Mouse (Mus musculus): Measurements from ENCODE around the gene 1700028K03Rik.
A peak's percentile ranks its signal among the peaks of the same experiment; 100 is the strongest.

Gene 1700028K03Rik

GRCm38 (mm10) chr5:107541696-107542095 lies 7.2 kb downstream of the 1700028K03Rik start:
- DNase-seq (ENCODE audit: low read depth, low spot score), result no peak

GRCm38 (mm10) chr5:107545927-107546326 lies 11.4 kb downstream of the 1700028K03Rik start:
- DNase-seq (ENCODE audit: low read depth, low spot score), result no peak

DNA sequence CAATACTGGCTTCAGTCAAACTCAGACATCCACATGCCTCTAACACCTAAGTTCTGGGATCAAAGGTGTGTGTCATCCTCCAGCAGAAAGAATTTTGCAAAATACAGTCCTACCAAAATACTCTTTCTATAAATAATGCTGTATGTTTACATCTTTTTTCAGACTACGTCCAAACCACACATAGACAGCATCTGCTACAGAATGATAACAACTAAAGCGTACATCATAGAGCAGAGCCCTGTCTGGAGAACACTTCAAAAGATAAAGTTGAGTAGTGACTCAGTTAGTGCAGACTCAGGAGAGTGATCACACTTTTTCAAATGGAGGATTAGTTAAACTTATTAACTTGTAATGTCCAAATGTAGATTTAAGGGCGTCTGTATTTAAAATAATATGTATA lies 13.4 kb downstream of the 1700028K03Rik start:
- no peak for DNase-seq (ENCODE audit: low read depth, low spot score)

DNA sequence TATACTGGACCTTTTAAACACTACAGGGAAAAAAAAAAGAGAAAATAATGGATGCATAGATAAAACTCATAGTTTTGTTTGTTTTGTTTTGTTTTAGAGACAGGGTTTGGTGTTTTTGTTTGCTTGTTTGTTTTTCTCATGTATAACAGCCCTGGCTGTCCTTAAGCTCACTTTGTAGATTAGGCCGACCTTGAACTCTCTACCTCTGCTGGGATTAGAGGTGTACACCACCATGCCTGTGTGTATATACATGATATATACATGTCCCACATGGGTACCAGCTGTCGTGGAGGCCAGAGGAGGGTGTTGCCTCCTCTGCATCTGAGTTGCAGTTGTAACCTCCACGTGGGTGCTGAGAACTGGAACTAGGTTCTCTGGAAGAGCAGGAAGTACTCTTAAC lies 13.9 kb downstream of the 1700028K03Rik start:
- no peak for DNase-seq (ENCODE audit: low read depth, low spot score)

GRCm38 (mm10) chr5:107554336-107554735 lies 19.8 kb downstream of the 1700028K03Rik start:
- DNase-seq (ENCODE audit: low read depth, low spot score), result no peak

DNA sequence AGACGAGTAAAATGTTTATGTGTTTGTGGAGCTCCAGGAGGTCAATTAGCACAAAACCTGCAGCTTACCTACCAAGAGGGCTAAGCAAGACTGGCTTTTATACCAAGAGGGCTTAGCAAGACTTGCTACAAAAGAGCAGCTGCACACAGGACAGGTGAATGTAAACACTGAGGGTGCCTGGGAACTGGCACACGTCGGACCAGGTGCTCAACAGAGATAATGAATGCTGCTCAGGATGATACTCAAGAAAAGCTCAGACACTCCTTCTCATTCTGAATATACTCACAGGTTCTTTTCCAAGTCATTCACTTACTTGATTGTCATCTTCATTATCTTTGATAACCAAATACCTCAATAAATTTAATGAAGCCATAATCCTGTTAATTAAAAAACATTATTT lies 22.5 kb downstream of the 1700028K03Rik start:
- DNase-seq (ENCODE audit: low read depth, low spot score), result no peak

DNA sequence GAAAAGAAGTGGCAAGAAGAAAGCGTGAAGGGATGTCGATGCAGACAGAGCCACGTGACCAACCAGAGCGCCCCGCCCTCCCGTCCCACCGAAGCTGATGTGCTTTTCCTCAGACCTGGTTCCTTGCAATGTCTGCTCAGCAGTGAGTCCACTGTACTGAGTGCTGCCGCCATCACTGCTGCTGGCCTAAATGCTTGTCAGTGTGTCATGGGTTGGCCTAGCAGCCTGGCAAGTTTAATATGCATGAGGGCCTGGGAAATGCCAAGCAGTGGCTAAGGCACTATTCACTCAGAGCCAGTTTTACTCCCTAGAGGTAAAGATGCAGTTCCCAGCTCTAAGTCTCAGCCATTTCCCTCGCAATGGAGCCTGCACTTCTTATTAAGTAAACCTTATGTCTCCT lies 34.6 kb downstream of the 1700028K03Rik start:
- DNase-seq (ENCODE audit: low read depth, low spot score), result no peak

- DNase-seq (ENCODE audit: low read depth, low spot score), result peak; percentile 91
Observed at GRCm38 (mm10) chr5:107597301-107598077, 63.0 kb downstream of the 1700028K03Rik start, which contains the start of the genes Rpap2 and Glmn. Gene Rpap2 (plus strand): TSS chr5:107597373. Gene Glmn (minus strand): TSS chr5:107597888.

GRCm38 (mm10) chr5:107598380-107598779 lies 63.9 kb downstream of the 1700028K03Rik start:
- no peak for DNase-seq (ENCODE audit: low read depth, low spot score)

Measured in ZHBTc4 (cell line).